Mouse (Mus musculus) stomach, embryonic 16.5 days (tissue): Measurements from ENCODE around the gene Crb2. TPM values are rescaled to one million over a fixed set of nuclear protein-coding genes. Genes with fewer than 3 reads are reported as not detected.
A peak's percentile ranks its signal among the peaks of the same experiment; 100 is the strongest.

Experiments
- ATAC-seq: fragments of 200-750 bp; cut with Nextera tagmentation; 2 replicates; pipeline ENCODE4 v1.8.0; 2017; ENCODE audit warnings: moderate number of reproducible peaks, moderate TSS enrichment; ENCODE audit not compliant: insufficient read depth, low FRiP score
- H3K27ac ChIP-seq: fragments of 300-500 bp; sonication (generic); 2 replicates; pipeline ENCODE4 v1.5.1; 2014; ENCODE audit warnings: low read length
- H3K27me3 ChIP-seq: fragments of 300-500 bp; sonication (generic); 2 replicates; pipeline ENCODE4 v1.6.1; 2014; ENCODE audit warnings: low read length, control low read depth, mixed read lengths; ENCODE audit not compliant: control insufficient read depth, insufficient read depth
- H3K36me3 ChIP-seq: fragments of 300-500 bp; sonication (generic); 2 replicates; pipeline ENCODE4 v1.6.1; 2014; ENCODE audit warnings: low read length; ENCODE audit not compliant: control insufficient read depth, insufficient read depth
- H3K4me1 ChIP-seq: fragments of 300-500 bp; sonication (generic); 2 replicates; pipeline ENCODE4 v1.6.1; 2014; ENCODE audit warnings: low read length, control low read depth, mixed read lengths; ENCODE audit not compliant: control insufficient read depth, insufficient read depth
- H3K4me2 ChIP-seq: fragments of 300-500 bp; sonication (generic); 2 replicates; pipeline ENCODE4 v1.6.1; 2014; ENCODE audit warnings: low read depth, low read length, mixed read lengths
- H3K4me3 ChIP-seq: fragments of 300-500 bp; sonication (generic); replicated peaks from 2 replicates; pipeline ENCODE4 v1.5.1; 2014; ENCODE audit warnings: mild to moderate bottlenecking, low read length
- H3K9ac ChIP-seq: fragments of 300-500 bp; sonication (generic); 2 replicates; pipeline ENCODE4 v1.6.1; 2014; ENCODE audit warnings: low read length
- H3K9me3 ChIP-seq: fragments of 300-500 bp; sonication (generic); replicated peaks from 2 replicates; pipeline ENCODE4 v1.6.1; 2016; ENCODE audit warnings: low read length, control low read depth; ENCODE audit not compliant: control insufficient read depth
- WGBS: fragments of 180-500 bp; shearing (Covaris S2); extraction: QIAGEN DNeasy Blood & Tissue Kit; methylation state at CpG from one replicate; pipeline ENCODE4 v1.1.7; 2014; 5-methylcytosine and 5-hydroxymethylcytosine counted together
- polyA plus RNA-seq: library from polyadenylated mRNA; unstranded; fragments of >200 nt; fragmentation: Nextera tagmentation; extraction: Ambion mirVana; gene quantifications from 2 replicates; pipeline ENCODE4 v1.2.1, GENCODE M21; 2015

Crb2 gene
- polyA plus RNA-seq, 1 experiment from 2014 or later: 1.7 TPM

DNA sequence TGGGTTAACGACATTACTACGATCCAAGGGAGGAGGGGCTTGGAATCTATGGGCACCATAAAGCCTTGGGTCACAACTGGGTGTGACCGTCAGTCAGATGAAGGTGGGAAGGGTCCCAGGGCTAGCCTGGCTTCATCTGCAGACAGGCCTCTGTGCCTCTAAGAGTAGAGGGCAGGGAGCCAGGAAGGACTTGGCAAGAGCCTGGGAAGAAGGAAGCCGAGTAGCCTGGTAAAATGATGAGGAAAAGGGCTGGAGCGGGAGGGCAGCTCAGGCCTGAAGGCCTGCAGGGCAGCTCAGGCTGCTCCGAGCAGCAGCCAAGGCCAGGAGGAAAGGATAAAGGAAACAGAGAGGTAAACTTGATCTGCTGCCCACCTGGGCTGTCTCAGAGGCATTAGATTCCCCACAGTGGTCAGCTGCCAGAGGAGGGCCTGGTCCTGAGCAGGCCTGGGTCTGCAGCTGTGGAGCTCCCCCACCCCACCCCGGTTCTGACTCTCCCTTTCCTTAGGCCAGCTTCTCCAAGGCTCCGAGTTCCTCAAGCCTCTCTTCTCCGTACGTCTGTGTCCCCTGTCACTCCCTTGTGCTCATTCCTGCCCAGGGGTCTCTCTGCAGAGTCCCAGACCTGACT, 27.5 kb upstream of the Crb2 start:
- Histone ChIP-seq H3K9me3 (no peaks in the 10 kb centered on the region), H3K27me3 (no peaks in the 10 kb centered on the region), H3K4me2 (no peak overlapping the region), H3K36me3 (no peaks in the 10 kb centered on the region), H3K9ac (peak overlapping the region; percentile 29; the same call in 1 of the 2 replicates), H3K4me3 (no peak overlapping the region), H3K4me1 (peaks cover 10% of the 10 kb centered on the region; the same call in 1 of the 2 replicates), H3K27ac (peak overlapping the region; percentile 32; the same call in 1 of the 2 replicates)
- 48% methylated on average over 10 of the region's 10 CpGs for WGBS
- ATAC-seq: peak; percentile 30; the same call in 1 of the 2 replicates

DNA sequence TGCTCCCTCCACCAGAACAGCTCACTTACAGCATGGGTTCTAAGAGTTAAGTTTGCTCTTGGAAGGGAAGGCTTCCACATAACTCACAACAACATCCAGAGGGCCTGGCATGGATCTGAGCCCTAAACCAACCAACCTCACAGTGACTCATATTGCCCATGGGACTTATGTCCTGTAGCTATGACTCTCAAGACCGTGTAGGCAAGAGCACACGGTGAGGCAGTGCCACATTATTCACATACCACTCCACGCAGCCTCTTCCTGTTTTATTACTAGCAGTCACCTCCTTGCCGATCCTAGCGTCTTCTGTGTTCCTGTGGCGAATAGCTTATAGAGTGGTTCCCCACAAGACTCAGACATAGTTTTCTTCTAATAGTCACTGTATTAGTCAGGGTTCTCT, 26.7 kb upstream of the Crb2 start:
- Histone ChIP-seq H3K27me3 (no peaks in the 10 kb centered on the region), H3K27ac (no peak overlapping the region), H3K4me3 (no peak overlapping the region), H3K4me1 (peaks cover 10% of the 10 kb centered on the region; the same call in 1 of the 2 replicates), H3K4me2 (no peak overlapping the region), H3K9me3 (no peaks in the 10 kb centered on the region), H3K36me3 (no peaks in the 10 kb centered on the region), H3K9ac (no peak overlapping the region)
- ATAC-seq: no peak
- 66% methylated on average over 6 of the region's 6 CpGs for WGBS

DNA sequence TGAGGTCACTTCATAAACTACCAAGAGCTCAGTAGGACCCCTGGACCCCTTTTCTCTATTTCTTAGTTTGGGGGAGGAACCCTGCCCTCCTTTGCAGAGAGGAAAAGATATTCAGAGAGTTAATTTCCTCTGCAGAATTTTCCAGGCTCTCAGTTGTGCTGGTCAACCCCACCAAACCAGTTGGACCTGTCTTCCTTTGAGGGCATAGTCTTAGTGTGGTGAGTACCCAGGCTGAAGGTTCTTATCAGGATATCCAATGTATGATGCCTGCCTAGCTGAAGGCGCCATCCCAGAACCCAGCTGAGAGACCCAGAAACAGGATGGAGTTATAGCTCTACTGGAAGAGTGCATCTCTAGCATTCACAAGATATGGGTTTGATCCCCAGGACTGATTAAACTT, 24.9 kb upstream of the Crb2 start:
- Histone ChIP-seq H3K4me1 (peaks cover 10% of the 10 kb centered on the region; the same call in 1 of the 2 replicates), H3K9me3 (no peaks in the 10 kb centered on the region), H3K4me2 (no peak overlapping the region), H3K27ac (no peak overlapping the region), H3K36me3 (no peaks in the 10 kb centered on the region), H3K27me3 (0 out of 2 replicates have a peak, but pooled peaks cover 2% of the 10 kb centered on the region), H3K9ac (no peak overlapping the region), H3K4me3 (no peak overlapping the region)
- 77% methylated on average over 1 of the region's 1 CpGs for WGBS
- ATAC-seq: no peak; the same call in 1 of the 2 replicates

DNA sequence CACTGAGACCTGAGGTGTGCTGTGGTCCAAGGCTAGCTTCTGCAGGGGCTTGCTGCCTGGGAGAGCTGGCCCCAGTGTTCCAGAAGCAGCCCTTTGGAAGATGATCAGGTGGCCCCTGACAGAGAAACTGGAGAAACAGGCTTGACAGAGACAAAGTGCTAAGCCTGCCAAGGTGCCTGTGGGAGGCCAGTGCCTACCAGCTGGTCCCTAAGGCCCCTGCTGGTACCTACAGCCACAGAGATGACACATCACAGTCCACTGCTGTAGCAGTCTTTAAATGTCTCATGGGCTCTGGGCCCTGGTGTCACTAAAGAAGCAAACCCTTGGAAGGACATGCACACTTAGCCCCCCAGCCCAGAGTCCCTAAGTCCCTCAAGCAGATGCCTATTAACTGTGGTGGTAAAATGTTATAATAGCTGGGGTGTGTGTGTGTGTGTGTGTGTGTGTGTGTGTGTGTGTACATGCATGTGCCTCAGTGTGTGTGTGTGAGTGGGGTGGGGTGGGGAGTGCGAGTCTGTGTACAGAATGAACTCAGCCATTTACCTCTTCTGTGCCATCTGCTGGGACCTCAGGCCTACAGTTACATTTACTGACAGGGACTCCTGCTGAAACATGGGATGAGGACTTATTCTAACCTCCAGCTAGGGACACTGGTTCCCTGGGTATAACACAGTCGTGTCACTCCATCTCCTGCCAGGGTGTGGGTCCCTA, 19.7 kb upstream of the Crb2 start:
- no peak overlapping the region for H3K27ac ChIP-seq
- H3K9me3 ChIP-seq: no peaks in the 10 kb centered on the region
- H3K9ac ChIP-seq: no peak overlapping the region
- no peak overlapping the region for H3K4me3 ChIP-seq
- H3K4me1 ChIP-seq: 0 out of 2 replicates have a peak, but pooled peaks cover 5% of the 10 kb centered on the region
- WGBS: 81% methylated on average over 2 of the region's 2 CpGs
- H3K36me3 ChIP-seq: no peaks in the 10 kb centered on the region
- H3K4me2 ChIP-seq: no peak overlapping the region
- H3K27me3 ChIP-seq: peaks cover 8% of the 10 kb centered on the region
- ATAC-seq: no peak

DNA sequence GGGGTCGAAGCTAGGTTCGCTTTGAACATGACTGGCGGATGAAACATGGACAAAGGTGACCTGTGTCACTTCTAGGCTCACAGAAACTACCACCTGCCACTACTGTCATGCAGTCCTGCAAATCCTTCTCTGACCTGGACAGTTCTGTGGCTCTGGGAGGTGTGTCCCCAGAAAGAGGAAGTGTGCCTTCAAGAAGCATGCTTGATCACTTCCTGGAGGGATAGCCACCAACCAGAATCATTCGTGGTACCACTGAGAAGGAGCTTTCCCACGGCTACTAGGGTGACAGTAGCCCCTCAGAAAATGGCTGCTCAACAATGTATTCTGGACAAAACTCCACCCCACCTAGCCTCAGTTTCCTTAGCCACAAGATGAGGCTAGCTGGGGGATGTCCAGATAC, 19.0 kb upstream of the Crb2 start:
- H3K4me3 ChIP-seq: no peak overlapping the region
- no peaks in the 10 kb centered on the region for H3K36me3 ChIP-seq
- no peaks in the 10 kb centered on the region for H3K9me3 ChIP-seq
- WGBS: 78% methylated on average over 5 of the region's 5 CpGs
- no peak overlapping the region for H3K4me2 ChIP-seq
- H3K27me3 ChIP-seq: peaks cover 14% of the 10 kb centered on the region
- no peak overlapping the region for H3K27ac ChIP-seq
- ATAC-seq: no peak
- 0 out of 2 replicates have a peak, but pooled peaks cover 5% of the 10 kb centered on the region for H3K4me1 ChIP-seq
- H3K9ac ChIP-seq: no peak overlapping the region

DNA sequence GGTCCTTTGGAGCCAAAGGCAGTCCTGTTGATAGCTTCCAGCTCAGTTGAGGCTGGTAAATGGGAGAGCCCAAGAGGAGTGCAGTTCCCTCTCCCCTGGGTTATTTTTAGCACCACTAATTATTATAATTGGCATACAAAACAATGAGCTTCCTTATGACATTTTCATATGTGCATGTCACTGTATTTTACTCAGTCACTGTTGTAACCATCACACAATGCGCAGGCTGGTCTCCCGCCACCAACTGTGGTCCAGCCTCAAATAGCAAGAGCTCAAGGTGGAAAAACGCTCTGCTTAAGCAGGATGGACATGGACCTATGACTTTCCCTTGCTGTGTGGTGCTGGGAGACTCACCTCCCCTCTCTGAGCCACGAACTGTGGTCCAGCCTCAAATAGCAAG, 18.3 kb upstream of the Crb2 start:
- ATAC-seq: no peak
- 0 out of 2 replicates have a peak, but pooled peaks cover 5% of the 10 kb centered on the region for H3K4me1 ChIP-seq

DNA sequence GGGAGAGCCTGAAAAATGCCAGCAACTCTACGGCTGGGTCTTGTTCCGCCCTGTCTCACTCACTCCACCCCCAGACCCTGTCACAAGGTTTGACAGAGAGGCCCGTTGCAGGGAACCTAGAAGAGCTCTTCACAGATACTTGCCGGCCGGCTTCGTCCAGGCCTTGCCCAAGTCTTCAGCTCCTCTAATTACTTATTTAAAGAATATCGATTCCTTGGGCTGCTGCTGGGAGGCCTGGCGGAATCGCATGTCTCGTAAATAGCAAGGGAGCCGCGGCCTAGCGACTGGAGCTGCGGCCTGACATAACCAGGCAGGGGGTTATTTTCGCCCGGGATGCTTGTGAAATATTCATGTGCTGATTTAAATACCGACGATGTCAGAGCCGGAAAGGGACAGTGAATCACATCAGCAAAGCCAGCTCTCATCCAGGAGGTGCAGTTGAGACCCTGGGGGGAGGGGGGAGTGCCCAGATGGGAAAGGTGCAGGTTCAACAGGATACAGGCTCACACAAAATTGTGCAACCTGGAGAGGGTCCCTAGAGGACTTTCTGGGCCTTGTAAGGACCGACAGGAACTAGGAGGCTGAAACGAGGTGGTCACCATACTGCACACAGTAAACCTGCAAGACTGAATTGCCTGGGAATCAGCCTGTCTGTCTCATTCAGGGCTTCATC, 17.6 kb upstream of the Crb2 start:
- Histone ChIP-seq H3K9me3 (no peaks in the 10 kb centered on the region), H3K4me3 (no peak overlapping the region), H3K4me1 (0 out of 2 replicates have a peak, but pooled peaks cover 7% of the 10 kb centered on the region), H3K27ac (no peak overlapping the region), H3K36me3 (no peaks in the 10 kb centered on the region), H3K4me2 (peak overlapping the region; percentile 25), H3K9ac (peak overlapping the region; percentile 52; the same call in 1 of the 2 replicates), H3K27me3 (peaks cover 16% of the 10 kb centered on the region)
- no peak for ATAC-seq
- WGBS: 19% methylated on average over 21 of the region's 21 CpGs

More for the DNA sequence above, 18.3 kb upstream of the Crb2 start:
- peaks cover 16% of the 10 kb centered on the region for H3K27me3 ChIP-seq
- no peak overlapping the region for H3K4me3 ChIP-seq
- H3K36me3 ChIP-seq: no peaks in the 10 kb centered on the region
- H3K9ac ChIP-seq: 0 out of 2 replicates have a peak overlapping the region, but pooled peaks have one; percentile 52
- WGBS: 83% methylated on average over 4 of the region's 4 CpGs
- H3K9me3 ChIP-seq: no peaks in the 10 kb centered on the region
- no peak overlapping the region for H3K27ac ChIP-seq
- no peak overlapping the region for H3K4me2 ChIP-seq

DNA sequence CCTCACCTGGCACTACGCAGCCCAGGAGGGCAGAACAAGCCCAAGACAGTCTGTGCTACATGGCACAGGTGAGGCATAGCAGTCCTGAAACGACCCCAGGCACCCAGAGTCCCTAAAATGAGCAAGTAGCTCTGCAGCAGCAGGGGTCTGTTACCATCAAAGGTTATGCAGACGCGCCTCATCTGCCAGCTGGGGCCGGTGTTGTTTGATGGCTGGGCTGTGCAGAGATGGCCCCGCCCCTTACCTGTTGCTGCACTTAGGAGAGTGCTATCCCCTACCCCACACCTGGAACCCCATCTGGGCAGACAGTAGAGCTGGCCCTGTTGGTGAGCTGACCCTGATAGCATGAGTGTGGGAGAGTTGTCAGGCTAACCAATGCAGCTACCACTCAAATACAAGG, 15.4 kb upstream of the Crb2 start:
- H3K27ac ChIP-seq: no peak overlapping the region
- H3K9ac ChIP-seq: no peak overlapping the region
- no peaks in the 10 kb centered on the region for H3K36me3 ChIP-seq
- peaks cover 21% of the 10 kb centered on the region; the same call in 1 of the 2 replicates for H3K4me1 ChIP-seq
- WGBS: 60% methylated on average over 6 of the region's 6 CpGs
- no peak overlapping the region for H3K4me3 ChIP-seq
- no peak for ATAC-seq
- no peaks in the 10 kb centered on the region for H3K9me3 ChIP-seq
- no peak overlapping the region for H3K4me2 ChIP-seq
- peaks cover 17% of the 10 kb centered on the region for H3K27me3 ChIP-seq

DNA sequence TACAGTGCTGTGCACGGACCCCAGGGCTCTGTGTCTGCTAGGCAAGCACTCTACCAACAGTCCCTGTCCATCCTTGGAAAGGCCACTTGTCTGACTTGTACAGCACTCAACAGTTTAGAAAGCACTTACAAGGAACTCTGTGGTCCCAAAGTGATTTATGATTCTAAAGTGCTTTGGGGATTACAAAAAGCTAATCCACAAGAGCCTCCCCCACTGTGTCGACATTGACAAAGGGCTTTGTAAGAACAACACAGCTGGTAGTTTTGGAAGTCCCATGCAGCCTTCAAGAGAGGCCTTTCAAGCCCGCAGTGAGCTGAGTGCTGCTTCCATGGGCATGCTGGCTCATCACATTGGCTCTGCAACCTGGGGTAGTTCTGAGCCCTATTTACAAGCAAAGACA, 12.4 kb upstream of the Crb2 start:
- ATAC-seq: peak; percentile 45; the same call in 1 of the 2 replicates

More for the DNA sequence above, 12.4 kb upstream of the Crb2 start:
- Histone ChIP-seq H3K9ac (no peak overlapping the region), H3K4me3 (no peak overlapping the region), H3K9me3 (no peaks in the 10 kb centered on the region), H3K36me3 (no peaks in the 10 kb centered on the region), H3K4me2 (no peak overlapping the region), H3K4me1 (peaks cover 28% of the 10 kb centered on the region; the same call in 1 of the 2 replicates), H3K27ac (no peak overlapping the region), H3K27me3 (peaks cover 16% of the 10 kb centered on the region)
- WGBS: 19% methylated on average over 3 of the region's 3 CpGs
